ENCODE assay signal across 19 mouse cellular contexts in the genomic region with DNA sequence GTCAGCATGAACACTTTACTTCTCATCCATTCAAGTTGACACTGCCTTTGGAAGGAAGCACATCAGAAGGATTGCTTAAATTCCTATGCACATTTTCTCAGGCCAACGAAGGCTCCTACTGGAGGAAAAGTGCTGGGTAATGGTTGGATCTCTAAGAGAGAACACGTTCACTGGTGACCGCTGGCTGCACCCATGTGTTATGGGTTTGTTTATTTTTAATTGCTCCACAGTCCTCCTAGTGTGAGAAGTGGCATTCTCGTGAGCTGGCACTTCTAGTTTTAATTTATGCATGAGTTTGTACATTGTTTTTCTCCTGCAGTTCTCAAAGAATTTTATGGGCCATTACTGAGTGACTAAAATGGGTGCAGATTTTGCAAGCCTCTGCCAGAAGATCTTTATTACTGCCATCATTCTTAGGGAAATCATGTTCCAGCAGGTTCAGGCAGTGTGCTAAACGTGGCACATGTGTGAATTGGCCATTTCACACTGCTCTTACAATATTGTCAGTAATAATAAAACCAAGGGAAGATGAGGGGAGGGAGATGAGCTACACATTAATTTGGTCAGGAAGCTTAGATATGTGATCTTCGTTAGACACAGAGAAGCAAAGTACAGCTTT.
"Had no signal": no experiment of that assay in that cellular context is flagged by ENCODE, and none has a peak within 500 bp of the region (broad histone marks: within the 10 kb centered on the region; RNA-seq: fewer than 3 reads in every experiment).

No protein-coding gene starts in this region.

- H3K27me3 ChIP-seq: intestine, embryonic 15.5 days; kidney, embryonic 15.5 days; liver, embryonic 13.5 days; megakaryocyte, embryonic 14.5 days; neural tube, embryonic 12.5 days had no signal

- H3K4me3 ChIP-seq: intestine, embryonic 15.5 days; kidney, embryonic 15.5 days; left cerebral cortex, adult 2 months; liver, embryonic 13.5 days; megakaryocyte, embryonic 14.5 days; midbrain, embryonic 10.5 days; neural tube, embryonic 12.5 days had no signal

- H3K27ac ChIP-seq: intestine, embryonic 15.5 days; kidney, embryonic 15.5 days; left cerebral cortex, adult 2 months; liver, embryonic 13.5 days; midbrain, embryonic 10.5 days; neural tube, embryonic 12.5 days; stomach, postnatal 0 days had no signal

- ATAC-seq: intestine, embryonic 15.5 days had no signal

- H3K4me2 ChIP-seq: intestine, embryonic 15.5 days; kidney, embryonic 15.5 days; liver, embryonic 13.5 days; neural tube, embryonic 12.5 days had no signal

- DNase-seq: kidney, adult 11 months; layer of hippocampus, postnatal 36 days; liver, embryonic 13.5 days; lung, adult 2 months; lung, postnatal 36 days; midbrain, embryonic 14.5 days; right cerebral cortex, adult 18-20 months; right cerebral cortex, postnatal 14 days; right cerebral cortex, postnatal 4 days; thymus, adult 2 months; thymus, postnatal 14 days; thymus, postnatal 4 days had no signal

- H3K9me3 ChIP-seq: intestine, embryonic 15.5 days; kidney, embryonic 15.5 days; liver, embryonic 13.5 days; midbrain, embryonic 10.5 days; neural tube, embryonic 12.5 days had no signal

- H3K36me3 ChIP-seq: intestine, embryonic 15.5 days; kidney, embryonic 15.5 days; liver, embryonic 13.5 days; midbrain, embryonic 10.5 days; neural tube, embryonic 12.5 days had no signal

- H3K4me1 ChIP-seq: intestine, embryonic 15.5 days; kidney, embryonic 15.5 days; liver, embryonic 13.5 days; megakaryocyte, embryonic 14.5 days; midbrain, embryonic 10.5 days; neural tube, embryonic 12.5 days had no signal

- H3K9ac ChIP-seq: intestine, embryonic 15.5 days; kidney, embryonic 15.5 days; liver, embryonic 13.5 days; neural tube, embryonic 12.5 days had no signal
